Mouse (Mus musculus) thymus, postnatal 10 days (tissue): ENCODE measurements at regions not wholly inside any gene's neighbourhood (a gene's known extent, or its start where the extent isn't known, plus 50 kb on each side); places are given as distances from the start of the nearest gene placed in this dataset.
"Not testable (repeated sequence)": the region's sequence is repeated elsewhere in the genome, so short reads cannot be mapped to it uniquely, and the experiment has no call there.

Experiments used
- DNase-seq, 2 experiments: peaks; one replicate each; pipeline ENCODE4 v3.0.0; 2021; ENCODE audit warnings: low spot score in 2 of 2

- DNase-seq, result no peak
These were observed 148.9 kb upstream of the Gm12728 start for GRCm38 (mm10) chr4:105640793-105641192.

- DNase-seq, result no peak
These were observed 148.1 kb upstream of the Gm12728 start for GRCm38 (mm10) chr4:105641582-105641981.

- DNase-seq, result no peak
These were observed 140.7 kb upstream of the Gm12728 start for GRCm38 (mm10) chr4:105648820-105649446.

GRCm38 (mm10) chr4:105649447-105649833, 140.2 kb upstream of the Gm12728 start:
- no peak for DNase-seq

GRCm38 (mm10) chr4:105656071-105656655, 133.5 kb upstream of the Gm12728 start:
- no peak for DNase-seq

- no peak for DNase-seq
These were observed 131.1 kb upstream of the Gm12728 start for GRCm38 (mm10) chr4:105658581-105658980.

- DNase-seq, result no peak
These were observed 113.0 kb upstream of the Gm12728 start for GRCm38 (mm10) chr4:105676690-105677089.

GRCm38 (mm10) chr4:105690716-105691115, 99.0 kb upstream of the Gm12728 start:
- no peak for DNase-seq

- no peak for DNase-seq
These were observed 97.3 kb upstream of the Gm12728 start for GRCm38 (mm10) chr4:105692380-105692779.

- no peak for DNase-seq
These were observed 93.8 kb upstream of the Gm12728 start for GRCm38 (mm10) chr4:105695895-105696294.

GRCm38 (mm10) chr4:105697123-105697522, 92.5 kb upstream of the Gm12728 start:
- DNase-seq, result no peak

- no peak for DNase-seq
These were observed 87.6 kb upstream of the Gm12728 start for GRCm38 (mm10) chr4:105702036-105702435.

GRCm38 (mm10) chr4:105703408-105703807, 86.3 kb upstream of the Gm12728 start:
- no peak for DNase-seq

- no peak for DNase-seq
These were observed 85.4 kb upstream of the Gm12728 start for GRCm38 (mm10) chr4:105704271-105704670.

GRCm38 (mm10) chr4:105705996-105706395, 83.7 kb upstream of the Gm12728 start:
- DNase-seq, result no peak

- no peak for DNase-seq
These were observed 81.4 kb upstream of the Gm12728 start for GRCm38 (mm10) chr4:105708080-105708796.

GRCm38 (mm10) chr4:105713956-105714355, 75.7 kb upstream of the Gm12728 start:
- no peak for DNase-seq

- DNase-seq, result no peak
These were observed 71.6 kb upstream of the Gm12728 start for GRCm38 (mm10) chr4:105718080-105718479.

GRCm38 (mm10) chr4:105728696-105729095, 61.0 kb upstream of the Gm12728 start:
- no peak for DNase-seq

- no peak for DNase-seq
These were observed 58.8 kb upstream of the Gm12728 start for GRCm38 (mm10) chr4:105730900-105731299.

GRCm38 (mm10) chr4:105735116-105735515, 54.6 kb upstream of the Gm12728 start:
- not testable (repeated sequence) for DNase-seq
